Mouse (Mus musculus): ENCODE measurements around the gene Olfr190.
"Not testable (repeated sequence)": the region's sequence is repeated elsewhere in the genome, so short reads cannot be mapped to it uniquely, and the experiment has no call there.

Gene Olfr190

GRCm38 (mm10) chr16:59077905-59078304 is at the start of gene Olfr190:
Gene Olfr190 (minus strand): TSS chr16:59078005.
- DNase-seq, result no peak

DNA sequence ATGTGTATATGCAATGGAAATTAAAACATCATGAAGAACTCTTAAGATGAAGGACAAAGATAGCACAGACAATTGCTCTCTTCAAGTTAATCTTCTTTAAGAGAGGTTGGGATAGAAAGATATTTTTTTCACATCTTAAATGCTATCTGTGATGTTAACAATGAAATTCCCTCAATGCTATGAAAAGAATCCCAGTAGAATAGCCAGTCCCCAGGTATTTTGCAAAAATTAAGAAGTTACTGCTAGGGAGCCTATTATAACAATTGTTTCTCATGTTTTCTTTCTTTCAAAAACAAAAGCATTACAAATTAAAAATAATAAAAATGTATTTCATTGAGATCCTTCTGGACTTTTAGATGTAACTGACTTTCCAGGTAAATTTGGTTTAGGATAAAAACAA is 43.2 kb upstream of the Olfr190 start, which contains the start of gene Olfr194:
TSS of gene Olfr194 (minus strand) at position 101 of the 400 bp plus-strand sequence.
- DNase-seq, result no peak

DNA sequence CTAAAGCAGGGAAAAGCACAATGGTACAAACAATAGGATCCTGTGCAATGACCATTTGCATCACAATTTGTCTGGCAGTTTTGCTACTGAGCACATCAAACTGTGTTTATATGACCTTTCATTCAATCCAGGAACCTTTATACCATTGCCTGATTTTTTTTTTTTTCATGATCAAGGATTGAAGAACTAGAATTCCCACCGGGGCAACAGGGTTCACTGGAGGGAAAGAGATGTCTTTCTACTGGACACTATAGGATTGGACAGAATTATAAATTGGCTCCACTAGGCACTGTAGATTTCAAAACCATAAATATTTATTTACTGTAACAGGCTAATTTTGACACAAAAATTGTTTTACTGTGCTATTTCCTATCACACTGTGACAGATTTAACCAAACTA is 34.0 kb upstream of the Olfr190 start, which contains the start of gene Olfr193:
TSS of gene Olfr193 (minus strand) at position 101 of the 400 bp plus-strand sequence.
- no peak for DNase-seq

- DNase-seq, result not testable (repeated sequence)
Measured at GRCm38 (mm10) chr16:59108522-59108921, 30.7 kb upstream of the Olfr190 start.

- DNase-seq, result no peak
Measured at GRCm38 (mm10) chr16:59105312-59105711, 27.5 kb upstream of the Olfr190 start.

DNA sequence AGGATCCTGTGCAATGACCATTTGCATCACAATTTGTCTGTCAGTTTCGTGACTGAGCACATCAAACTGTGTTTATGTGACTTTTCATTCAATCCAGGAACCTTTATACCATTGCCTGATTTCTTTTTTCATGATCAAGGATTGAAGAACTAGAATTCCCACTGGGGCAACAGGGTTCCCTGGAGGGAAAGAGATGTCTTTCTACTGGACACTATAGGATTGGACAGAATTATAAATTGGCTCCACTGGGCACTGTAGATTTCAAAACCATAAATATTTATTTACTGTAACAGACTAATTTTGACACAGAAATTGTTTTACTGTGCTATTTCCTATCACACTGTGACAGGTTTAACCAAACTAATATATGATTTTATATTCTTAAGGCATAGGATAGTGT is 11.9 kb upstream of the Olfr190 start, which contains the start of gene Olfr191:
TSS of gene Olfr191 (minus strand) at position 101 of the 400 bp plus-strand sequence.
- DNase-seq, result not testable (repeated sequence)

DNA sequence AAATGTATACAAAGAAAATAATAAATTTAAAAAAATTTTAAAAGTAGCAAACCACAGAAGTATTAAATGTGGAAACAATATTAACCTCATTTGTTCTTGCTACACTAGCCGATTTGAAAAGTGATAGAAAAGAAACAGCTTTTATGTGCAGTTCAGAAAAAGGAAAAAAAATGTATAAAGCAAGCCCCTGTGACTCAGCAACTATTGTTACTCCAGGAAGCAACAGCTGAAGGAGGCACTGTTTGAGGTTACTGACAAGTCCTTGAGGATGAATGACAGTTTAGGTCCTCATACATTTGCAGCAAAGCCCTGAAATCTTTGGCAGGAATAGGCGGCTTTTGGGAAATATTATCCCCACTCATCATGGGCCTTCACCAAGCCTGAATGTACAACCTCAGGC is 3.3 kb upstream of the Olfr190 start:
- DNase-seq, result not testable (repeated sequence)

DNA sequence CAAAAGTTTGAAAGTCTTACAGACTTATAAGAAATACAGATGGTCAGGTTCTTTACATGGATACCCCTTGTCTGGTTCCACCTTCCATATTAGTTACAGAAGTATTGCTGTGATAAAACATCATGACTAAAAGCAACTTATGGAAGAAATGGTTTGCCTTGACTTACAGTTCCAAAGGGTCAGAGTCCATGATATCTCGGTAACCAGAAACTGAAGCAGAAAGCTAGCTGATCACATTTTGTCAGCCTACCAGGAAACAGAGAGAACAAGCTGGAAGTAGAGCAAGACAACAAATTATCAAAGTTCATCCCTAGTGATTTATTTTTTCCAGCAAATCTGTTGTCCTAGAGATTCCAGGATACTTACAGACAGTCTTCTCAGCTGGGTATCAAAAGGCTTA is 4.3 kb downstream of the Olfr190 start:
- DNase-seq, result no peak

- no peak for DNase-seq
Measured at GRCm38 (mm10) chr16:59071755-59072154, 6.0 kb downstream of the Olfr190 start.

- not testable (repeated sequence) for DNase-seq
Measured at GRCm38 (mm10) chr16:59062411-59062810, 15.4 kb downstream of the Olfr190 start.

DNA sequence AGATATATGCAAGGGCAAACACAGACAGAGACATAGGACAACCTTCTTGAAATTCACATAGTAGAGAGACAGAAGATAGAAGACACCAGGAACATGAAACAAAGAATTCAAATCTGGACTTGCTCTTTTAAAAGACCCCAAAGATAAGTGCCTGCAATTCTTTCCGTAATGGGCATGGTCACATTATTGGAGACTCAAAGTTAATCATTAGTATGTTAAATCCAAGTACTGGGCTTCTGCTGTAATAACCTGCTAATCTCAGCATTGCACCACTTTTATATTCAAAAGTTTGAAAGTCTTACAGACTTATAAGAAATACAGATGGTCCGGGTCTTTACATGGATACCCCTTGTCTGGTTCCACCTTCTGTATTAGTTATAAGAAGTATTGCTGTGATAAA is 28.5 kb downstream of the Olfr190 start:
- DNase-seq, result not testable (repeated sequence)

DNA sequence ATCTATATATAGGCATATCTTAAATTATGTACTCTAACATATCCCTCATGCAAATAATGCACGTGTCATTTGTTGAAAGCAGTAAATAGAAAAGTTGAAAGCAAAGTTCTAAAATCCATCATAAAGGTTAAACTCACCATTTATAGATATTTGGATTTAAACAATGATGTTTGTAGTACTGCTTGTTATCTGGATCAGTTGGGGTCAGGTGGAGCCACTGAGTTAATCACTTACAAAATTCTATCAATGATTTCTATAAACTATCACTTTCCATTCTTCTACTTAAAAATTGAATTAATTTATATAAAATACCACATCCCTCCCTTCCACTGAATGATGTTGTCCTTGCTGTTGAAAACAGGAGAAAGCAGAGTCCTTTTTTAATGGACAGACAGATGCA is 28.9 kb downstream of the Olfr190 start:
- no peak for DNase-seq

- DNase-seq, result no peak
Measured at GRCm38 (mm10) chr16:59047579-59047978, 30.2 kb downstream of the Olfr190 start.

GRCm38 (mm10) chr16:59045835-59046234 is 32.0 kb downstream of the Olfr190 start:
- no peak for DNase-seq

- DNase-seq, result no peak
Measured at GRCm38 (mm10) chr16:59039710-59040109, 38.1 kb downstream of the Olfr190 start, which contains the start of gene Olfr187. Gene Olfr187 (minus strand): TSS chr16:59039767.

- DNase-seq, result no peak
Measured at GRCm38 (mm10) chr16:59030191-59030590, 47.6 kb downstream of the Olfr190 start, which contains the start of gene Olfr186. Gene Olfr186 (minus strand): TSS chr16:59030291.
